Mouse (Mus musculus): ENCODE results near the gene Fto. TPM values are rescaled to one million over a fixed set of nuclear protein-coding genes. Genes with fewer than 3 reads are reported as not detected.

The Fto gene
- polyA plus RNA-seq, 1 experiment from 2014 or later: 114 TPM

DNA sequence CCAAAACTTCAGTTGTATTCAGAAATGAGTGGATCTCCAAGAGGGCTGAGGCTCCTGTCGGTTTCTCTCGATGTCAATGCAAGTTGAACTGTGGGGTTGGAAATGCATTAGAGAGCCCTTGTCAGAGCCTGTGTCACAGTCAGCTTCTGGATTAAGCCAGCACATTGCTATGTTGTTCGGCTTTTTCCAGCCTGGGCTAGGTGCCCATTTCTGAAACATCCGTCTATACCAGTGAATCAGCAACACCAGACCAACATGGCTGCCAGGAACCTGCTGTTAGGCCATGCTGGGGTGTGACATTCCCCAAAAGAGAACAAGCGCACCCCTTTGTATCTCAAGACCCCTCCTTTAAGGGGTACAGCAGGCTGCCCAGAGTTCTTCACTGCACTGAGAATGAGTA is 293.8 kb downstream of the Fto start:
- H3K9ac ChIP-seq (replicated peaks): no peak overlapping the region
- ATAC-seq (replicated peaks): no peak
- 67% methylated on average over 5 of the region's 5 CpGs for WGBS

GRCm38 (mm10) chr8:91611191-91611590 is 297.9 kb downstream of the Fto start:
- Histone ChIP-seq H3K4me3 (no peak overlapping the region), H3K27ac (replicated peaks) (no peak overlapping the region), H3K9ac (replicated peaks) (no peak overlapping the region), H3K36me3 (no peaks in the 10 kb centered on the region), H3K4me2 (replicated peaks) (no peak overlapping the region), H3K4me1 (peaks cover 26% of the 10 kb centered on the region), H3K9me3 (no peaks in the 10 kb centered on the region), H3K27me3 (peaks cover 5% of the 10 kb centered on the region; the same call in 1 of the 2 replicates)
- no peak for ATAC-seq (replicated peaks)
- 61% methylated on average over 7 of the region's 7 CpGs for WGBS

More for the DNA sequence above, 293.8 kb downstream of the Fto start:
- H3K27ac ChIP-seq (replicated peaks): no peak overlapping the region
- no peak overlapping the region for H3K4me3 ChIP-seq
- H3K4me2 ChIP-seq (replicated peaks): no peak overlapping the region
- H3K27me3 ChIP-seq: no peaks in the 10 kb centered on the region
- no peaks in the 10 kb centered on the region for H3K9me3 ChIP-seq
- no peaks in the 10 kb centered on the region for H3K36me3 ChIP-seq
- H3K4me1 ChIP-seq: peaks cover 9% of the 10 kb centered on the region

GRCm38 (mm10) chr8:91611723-91612362 is 298.5 kb downstream of the Fto start:
- no peak overlapping the region for H3K27ac ChIP-seq (replicated peaks)
- H3K27me3 ChIP-seq: peaks cover 9% of the 10 kb centered on the region; the same call in 1 of the 2 replicates
- no peak overlapping the region for H3K9ac ChIP-seq (replicated peaks)
- no peak overlapping the region for H3K4me3 ChIP-seq
- H3K4me2 ChIP-seq (replicated peaks): 0 out of 2 replicates have a peak overlapping the region, but pooled peaks have one; percentile 25
- no peaks in the 10 kb centered on the region for H3K36me3 ChIP-seq
- peaks cover 30% of the 10 kb centered on the region for H3K4me1 ChIP-seq
- ATAC-seq (replicated peaks): peak; percentile 51; the same call in 1 of the 2 replicates
- H3K9me3 ChIP-seq: no peaks in the 10 kb centered on the region
- 10% methylated on average over 14 of the region's 14 CpGs for WGBS

DNA sequence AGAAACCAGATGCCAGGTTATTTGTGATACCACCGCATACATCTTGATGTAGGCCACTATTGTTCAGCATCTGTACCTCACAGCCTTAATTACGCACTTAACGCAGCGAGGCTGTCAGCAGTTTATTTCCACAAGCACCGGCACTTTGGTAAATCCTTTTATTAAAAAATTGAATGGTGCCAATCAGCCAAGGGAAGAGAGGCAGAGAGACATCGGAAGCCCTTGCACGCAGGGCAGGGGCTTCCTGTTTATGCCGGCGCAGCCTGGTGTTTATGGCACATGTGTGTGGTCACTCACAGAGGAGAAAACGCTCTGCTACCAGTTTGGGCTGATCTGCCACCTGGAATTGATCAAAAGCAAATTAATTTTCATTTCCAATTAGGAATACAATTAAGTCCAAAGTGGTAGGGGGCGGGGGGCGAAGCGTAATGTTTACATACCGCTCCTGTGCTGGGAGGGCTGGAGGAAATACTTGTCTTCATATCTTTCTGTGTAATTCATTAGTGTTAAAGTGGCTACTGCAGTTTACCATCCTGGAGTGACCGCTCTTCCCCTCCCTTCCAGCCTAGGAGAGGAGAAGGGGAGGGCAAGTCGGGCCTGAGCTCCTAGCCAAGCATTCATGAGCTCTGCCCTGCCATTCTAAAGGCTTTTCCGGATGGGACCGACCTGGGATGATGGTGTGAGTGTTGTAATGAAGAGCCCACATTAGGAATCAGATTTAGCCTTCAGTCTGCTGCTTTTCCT is 299.2 kb downstream of the Fto start:
- no peak overlapping the region for H3K4me3 ChIP-seq
- no peak overlapping the region for H3K9ac ChIP-seq (replicated peaks)
- peaks cover 9% of the 10 kb centered on the region; the same call in 1 of the 2 replicates for H3K27me3 ChIP-seq
- H3K4me1 ChIP-seq: peaks cover 37% of the 10 kb centered on the region
- H3K9me3 ChIP-seq: no peaks in the 10 kb centered on the region
- 15% methylated on average over 18 of the region's 18 CpGs for WGBS
- ATAC-seq (replicated peaks): 0 out of 2 replicates have a peak, but pooled peaks have one; percentile 38
- no peak overlapping the region for H3K27ac ChIP-seq (replicated peaks)
- no peaks in the 10 kb centered on the region for H3K36me3 ChIP-seq
- peak overlapping the region; percentile 25; the same call in 1 of the 2 replicates for H3K4me2 ChIP-seq (replicated peaks)

DNA sequence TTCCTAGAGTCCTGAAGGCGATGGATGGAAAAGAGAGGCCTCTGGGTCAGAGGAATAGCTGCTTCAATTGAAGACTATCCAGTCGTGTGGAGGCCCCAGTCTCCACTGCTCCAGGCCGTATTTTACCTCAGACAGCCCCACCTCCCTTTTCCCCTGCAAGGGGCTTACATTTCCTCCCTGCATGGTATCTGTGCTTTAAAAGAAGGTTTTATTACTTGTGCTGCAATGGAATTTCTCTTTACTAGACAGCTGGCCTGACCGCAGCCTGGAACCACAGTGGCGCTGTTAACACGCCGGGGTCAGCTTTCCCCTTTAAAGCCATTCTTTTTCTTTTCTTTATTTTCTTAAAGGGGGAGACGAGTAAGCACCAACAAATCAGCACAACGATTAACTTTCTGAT is 300.3 kb downstream of the Fto start:
- no peak overlapping the region for H3K9ac ChIP-seq (replicated peaks)
- peaks cover 47% of the 10 kb centered on the region for H3K4me1 ChIP-seq
- H3K4me2 ChIP-seq (replicated peaks): no peak overlapping the region
- no peaks in the 10 kb centered on the region for H3K9me3 ChIP-seq
- no peak for ATAC-seq (replicated peaks)
- no peak overlapping the region for H3K27ac ChIP-seq (replicated peaks)
- no peak overlapping the region for H3K4me3 ChIP-seq
- H3K36me3 ChIP-seq: no peaks in the 10 kb centered on the region
- 37% methylated on average over 9 of the region's 9 CpGs for WGBS
- peaks cover 9% of the 10 kb centered on the region; the same call in 1 of the 2 replicates for H3K27me3 ChIP-seq

- H3K9ac ChIP-seq (replicated peaks): no peak overlapping the region
- H3K4me1 ChIP-seq: peaks cover 48% of the 10 kb centered on the region
- no peak overlapping the region for H3K27ac ChIP-seq (replicated peaks)
- no peak overlapping the region for H3K4me2 ChIP-seq (replicated peaks)
- H3K9me3 ChIP-seq: no peaks in the 10 kb centered on the region
- H3K36me3 ChIP-seq: no peaks in the 10 kb centered on the region
- H3K27me3 ChIP-seq: peaks cover 14% of the 10 kb centered on the region; the same call in 1 of the 2 replicates
- H3K4me3 ChIP-seq: no peak overlapping the region
- WGBS: 90% methylated on average over 8 of the region's 8 CpGs
- no peak for ATAC-seq (replicated peaks)
Observed at GRCm38 (mm10) chr8:91615196-91615595, 301.9 kb downstream of the Fto start.

DNA sequence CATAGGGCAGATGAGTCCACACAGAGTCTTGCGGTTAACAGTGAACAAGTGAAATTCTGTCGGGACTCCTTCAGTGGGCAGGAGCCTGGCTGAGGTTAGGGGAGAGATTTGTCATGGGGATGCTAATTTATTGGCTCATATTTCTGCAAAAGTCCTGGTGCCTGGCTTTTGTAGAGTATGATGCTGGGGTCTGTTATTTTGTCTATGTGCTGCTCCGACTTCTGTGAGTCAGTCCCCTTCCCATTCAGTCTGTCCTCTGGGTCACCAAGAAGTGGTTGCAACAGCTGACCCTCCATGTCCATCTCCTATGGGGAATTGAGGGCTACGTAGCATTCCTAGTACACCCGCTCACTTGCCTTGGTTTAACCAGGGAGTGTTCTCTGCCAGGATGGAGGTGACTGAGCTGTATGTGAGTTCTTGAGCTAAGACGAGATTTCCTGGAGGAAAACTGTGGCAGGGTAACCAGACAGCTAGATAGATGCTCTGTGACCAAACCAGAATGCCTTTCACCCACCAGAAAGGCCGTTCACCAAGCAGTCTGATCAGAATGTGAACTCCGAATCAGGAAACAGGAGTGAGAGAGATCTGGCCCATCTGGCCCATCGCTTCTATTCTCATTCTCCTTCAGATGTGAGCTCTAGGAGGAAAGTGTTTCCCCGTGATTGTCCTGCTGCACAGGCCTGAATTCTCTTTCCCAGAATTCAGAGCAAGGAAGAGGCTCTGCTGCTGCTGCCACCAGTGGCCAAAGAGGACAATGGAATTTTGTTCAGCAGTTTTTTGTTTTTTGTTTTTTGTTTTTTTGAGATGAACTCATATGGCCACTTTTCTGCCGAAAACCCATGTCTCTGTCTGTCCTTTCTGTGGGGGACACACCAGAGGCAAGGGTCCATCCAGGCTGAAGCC is 302.7 kb downstream of the Fto start:
- Histone ChIP-seq H3K4me2 (replicated peaks) (no peak overlapping the region), H3K27ac (replicated peaks) (no peak overlapping the region), H3K4me3 (no peak overlapping the region), H3K4me1 (peaks cover 48% of the 10 kb centered on the region), H3K36me3 (no peaks in the 10 kb centered on the region), H3K9me3 (no peaks in the 10 kb centered on the region), H3K27me3 (peaks cover 16% of the 10 kb centered on the region; the same call in 1 of the 2 replicates), H3K9ac (replicated peaks) (no peak overlapping the region)
- no peak for ATAC-seq (replicated peaks)
- 87% methylated on average over 11 of the region's 11 CpGs for WGBS

GRCm38 (mm10) chr8:91617772-91618171 is 304.4 kb downstream of the Fto start:
- Histone ChIP-seq H3K27ac (replicated peaks) (peak overlapping the region; percentile 25; the same call in 1 of the 2 replicates), H3K4me2 (replicated peaks) (no peak overlapping the region), H3K9me3 (no peaks in the 10 kb centered on the region), H3K27me3 (peaks cover 21% of the 10 kb centered on the region; the same call in 1 of the 2 replicates), H3K36me3 (no peaks in the 10 kb centered on the region), H3K4me3 (no peak overlapping the region), H3K9ac (replicated peaks) (no peak overlapping the region), H3K4me1 (peaks cover 37% of the 10 kb centered on the region)
- WGBS: 31% methylated on average over 5 of the region's 5 CpGs
- 0 out of 2 replicates have a peak, but pooled peaks have one; percentile 64 for ATAC-seq (replicated peaks)

- Histone ChIP-seq H3K4me1 (peaks cover 29% of the 10 kb centered on the region), H3K36me3 (no peaks in the 10 kb centered on the region), H3K27me3 (peaks cover 29% of the 10 kb centered on the region), H3K9me3 (no peaks in the 10 kb centered on the region), H3K9ac (replicated peaks) (no peak overlapping the region), H3K4me3 (no peak overlapping the region), H3K4me2 (replicated peaks) (no peak overlapping the region), H3K27ac (replicated peaks) (no peak overlapping the region)
- ATAC-seq (replicated peaks): no peak; the same call in 1 of the 2 replicates
- WGBS: 26% methylated on average over 12 of the region's 12 CpGs
Observed at GRCm38 (mm10) chr8:91622757-91623156, 309.4 kb downstream of the Fto start.

DNA sequence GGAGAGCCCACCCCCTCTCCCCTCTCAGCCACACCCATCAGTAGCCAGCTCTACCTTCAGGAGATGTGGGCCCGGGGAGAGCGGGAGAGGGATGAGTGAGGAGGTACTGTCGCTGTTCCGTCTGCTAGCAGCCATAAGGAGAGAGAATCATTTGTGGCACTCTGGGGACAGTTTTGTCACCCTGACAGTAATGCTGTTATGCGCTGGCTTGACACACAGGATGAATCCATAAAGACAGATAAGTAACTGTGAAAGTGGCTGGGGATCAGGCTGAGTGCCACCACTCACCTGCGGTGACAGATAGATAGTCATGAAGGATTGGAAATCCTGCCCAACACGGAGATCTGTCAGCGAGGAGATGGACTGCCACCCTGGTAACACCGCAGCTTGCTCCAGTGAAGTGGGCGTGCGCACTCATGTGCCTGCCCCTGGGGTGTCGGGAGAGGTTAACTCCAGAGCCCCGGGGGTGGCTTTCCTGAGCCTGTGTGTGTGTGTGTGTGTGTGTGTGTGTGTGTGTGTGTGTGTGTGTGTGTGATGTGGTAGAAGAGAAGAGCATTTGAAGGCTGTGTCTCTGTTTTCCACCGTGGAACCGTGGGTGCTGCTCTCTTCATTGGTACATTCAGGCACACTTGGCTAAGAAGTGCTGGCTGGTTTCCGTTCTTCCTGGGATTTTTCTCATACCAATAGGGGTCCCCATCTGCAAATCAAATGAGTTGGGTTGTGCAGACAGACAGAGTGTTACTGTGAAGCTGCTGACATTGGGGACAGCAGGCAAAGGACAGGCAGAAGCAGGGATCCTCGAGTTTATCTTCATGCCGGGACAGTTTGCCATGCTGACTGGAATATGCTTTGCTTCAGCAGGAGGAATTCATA is 312.6 kb downstream of the Fto start:
- Histone ChIP-seq H3K36me3 (no peaks in the 10 kb centered on the region), H3K9ac (replicated peaks) (no peak overlapping the region), H3K4me3 (no peak overlapping the region), H3K27ac (replicated peaks) (no peak overlapping the region), H3K9me3 (no peaks in the 10 kb centered on the region), H3K4me1 (peaks cover 35% of the 10 kb centered on the region), H3K4me2 (replicated peaks) (no peak overlapping the region), H3K27me3 (peaks cover 38% of the 10 kb centered on the region)
- 40% methylated on average over 18 of the region's 18 CpGs for WGBS
- no peak for ATAC-seq (replicated peaks)

- Histone ChIP-seq H3K4me3 (no peak overlapping the region), H3K9me3 (no peaks in the 10 kb centered on the region), H3K27ac (replicated peaks) (no peak overlapping the region), H3K4me2 (replicated peaks) (no peak overlapping the region), H3K27me3 (peaks cover 33% of the 10 kb centered on the region), H3K36me3 (no peaks in the 10 kb centered on the region), H3K4me1 (peaks cover 30% of the 10 kb centered on the region), H3K9ac (replicated peaks) (no peak overlapping the region)
- 0 out of 2 replicates have a peak, but pooled peaks have one; percentile 24 for ATAC-seq (replicated peaks)
- WGBS: 29% methylated on average over 14 of the region's 14 CpGs
Observed at GRCm38 (mm10) chr8:91629594-91629993, 316.3 kb downstream of the Fto start.

All from forebrain, embryonic 15.5 days (tissue).